Mouse (Mus musculus): Measurements from ENCODE around the gene Ccdc169.

Ccdc169 gene

DNA sequence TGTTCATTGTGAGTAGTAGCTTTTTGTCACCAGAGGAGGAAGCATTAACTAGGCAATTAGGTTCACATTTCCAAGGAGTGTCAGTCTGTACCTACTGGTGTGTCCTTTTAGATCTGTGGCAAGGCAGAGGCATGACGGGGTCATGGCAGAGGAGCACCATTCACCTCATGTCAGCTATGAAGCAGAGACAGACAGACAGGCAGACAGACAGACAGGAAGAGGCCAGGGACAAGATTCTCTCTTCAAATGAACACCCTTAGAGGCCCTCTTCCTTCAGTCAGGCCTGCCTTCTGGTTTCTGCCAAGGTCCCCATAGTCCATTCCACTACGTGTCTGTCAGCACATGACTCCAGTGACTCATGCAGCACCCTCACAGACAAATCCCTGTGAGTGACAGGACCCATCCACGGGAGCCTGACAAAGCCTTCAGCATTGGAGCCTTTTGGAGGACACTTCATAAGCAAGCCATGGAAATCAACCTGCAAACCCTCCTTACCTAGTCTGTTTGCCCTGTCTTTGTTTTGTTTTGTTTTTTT is 14.7 kb upstream of the Ccdc169 start:
- no peak for DNase-seq (ENCODE audit: low read depth, low spot score)

GRCm38 (mm10) chr3:55123064-55123463 is 14.1 kb upstream of the Ccdc169 start:
- no peak for DNase-seq (ENCODE audit: low read depth, low spot score)

- DNase-seq (ENCODE audit: low read depth, low spot score): peak; percentile 49
These were observed 7.9 kb upstream of the Ccdc169 start for GRCm38 (mm10) chr3:55129181-55129692.

DNA sequence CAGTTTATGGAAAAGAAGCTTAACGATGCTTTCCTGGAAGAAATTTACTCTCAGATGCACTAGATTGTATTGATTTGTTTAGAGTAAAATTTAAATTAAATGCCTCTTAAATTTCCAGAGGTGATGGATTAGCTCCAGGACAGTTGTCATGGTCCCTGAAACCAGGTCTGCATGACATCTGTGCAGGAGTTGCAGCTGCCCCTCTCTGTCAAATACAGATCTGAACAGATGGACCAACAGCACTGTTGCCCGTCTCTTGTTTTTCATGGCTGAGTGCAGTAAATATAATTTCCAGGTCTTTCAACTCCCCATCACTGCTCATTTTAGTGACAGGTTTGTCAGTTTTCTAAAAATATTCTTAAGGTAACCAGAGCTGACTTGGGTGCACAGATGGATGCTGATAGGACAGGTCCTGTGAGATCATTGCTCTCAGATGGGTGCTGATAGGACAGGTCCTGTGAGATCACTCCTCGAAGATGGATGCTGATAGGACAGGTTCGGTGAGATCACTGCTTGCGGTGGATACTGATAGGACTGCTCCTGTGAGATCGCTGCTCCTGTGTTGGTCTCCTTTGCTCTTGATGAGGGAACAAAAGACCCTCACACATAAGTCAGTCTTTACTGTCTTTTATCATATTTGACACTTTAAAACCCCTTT is 5.4 kb upstream of the Ccdc169 start:
- no peak for DNase-seq (ENCODE audit: low read depth, low spot score)

DNA sequence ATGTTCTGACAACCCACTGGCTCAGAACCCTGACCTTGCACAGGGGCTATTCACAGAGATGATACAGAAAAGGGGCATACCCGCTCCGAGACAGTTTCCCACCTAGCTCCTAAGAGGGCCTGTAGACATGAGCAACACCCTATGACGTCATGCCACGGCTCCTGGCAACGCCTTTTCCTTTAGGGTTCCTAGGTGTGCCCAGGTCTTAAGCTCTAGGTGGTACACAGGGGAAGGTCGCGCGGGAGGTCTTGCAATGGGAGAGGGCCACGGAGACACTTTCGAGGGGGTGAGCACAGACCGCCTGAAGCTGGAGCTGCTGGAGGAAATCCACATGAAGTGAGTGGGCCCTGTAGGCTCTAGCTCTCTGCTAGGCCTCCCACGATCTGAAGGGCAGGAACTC is 2.7 kb downstream of the Ccdc169 start:
- no peak for DNase-seq (ENCODE audit: low read depth, low spot score)

DNA sequence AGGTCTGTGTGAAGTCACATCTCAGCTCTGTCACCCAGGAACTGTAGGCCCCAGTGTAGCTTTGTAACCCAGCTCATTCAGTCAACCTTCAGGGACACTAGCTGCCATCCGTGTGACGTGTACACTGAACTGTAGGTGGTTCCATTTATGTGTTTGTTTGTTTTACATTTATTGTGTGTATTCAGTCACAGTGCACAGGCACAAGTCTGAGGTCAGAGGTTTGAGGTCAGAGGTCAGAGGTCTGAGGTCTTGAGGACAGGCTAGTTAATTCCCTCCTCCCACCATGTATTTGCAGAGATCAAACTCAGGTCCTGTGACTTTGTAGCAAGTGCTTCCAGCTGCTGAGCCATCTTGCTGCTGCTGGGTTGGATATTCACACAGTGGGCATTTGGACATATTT is 4.3 kb downstream of the Ccdc169 start:
- no peak for DNase-seq (ENCODE audit: low read depth, low spot score)

- DNase-seq (ENCODE audit: low read depth, low spot score): no peak
These were observed 7.8 kb downstream of the Ccdc169 start for GRCm38 (mm10) chr3:55144916-55145315.

DNA sequence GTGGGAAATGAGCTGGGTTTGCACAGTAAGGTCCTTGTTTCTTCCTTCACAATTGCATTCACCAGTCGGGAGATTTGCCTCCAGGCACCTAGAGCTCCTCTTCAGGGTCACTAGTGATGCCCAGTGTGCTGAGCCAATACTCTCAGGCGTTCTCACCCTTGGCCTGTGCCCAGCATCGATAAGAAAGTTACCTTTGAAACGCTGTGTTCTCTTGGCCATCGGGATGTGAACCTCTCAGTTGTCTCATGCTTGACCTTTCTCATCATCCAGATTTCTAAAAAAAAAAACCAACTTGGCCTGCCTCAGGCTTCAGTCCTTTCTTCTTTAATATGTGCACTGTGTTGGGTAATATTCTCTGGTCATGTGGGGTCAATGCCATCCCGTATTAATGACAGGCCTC is 9.3 kb downstream of the Ccdc169 start:
- no peak for DNase-seq (ENCODE audit: low read depth, low spot score)

DNA sequence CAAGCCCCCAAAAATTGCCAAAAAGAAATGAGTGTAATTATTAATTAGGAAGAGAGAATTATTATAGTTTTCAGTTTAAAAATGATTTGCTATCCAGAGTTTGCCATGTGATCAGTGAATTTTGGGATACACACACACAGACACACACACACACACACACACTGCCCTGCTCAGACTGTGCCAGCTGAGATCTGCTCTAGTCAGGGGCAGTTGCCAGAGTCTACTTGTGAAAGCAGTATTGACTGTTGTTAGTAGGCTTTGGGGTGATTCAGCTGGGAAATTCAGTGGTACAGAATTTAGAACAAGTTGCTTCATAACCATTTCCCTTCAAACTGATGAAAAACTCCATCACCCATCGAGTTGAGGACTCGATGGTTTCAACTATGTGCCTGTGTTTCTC is 10.0 kb downstream of the Ccdc169 start:
- DNase-seq (ENCODE audit: low read depth, low spot score): no peak

DNA sequence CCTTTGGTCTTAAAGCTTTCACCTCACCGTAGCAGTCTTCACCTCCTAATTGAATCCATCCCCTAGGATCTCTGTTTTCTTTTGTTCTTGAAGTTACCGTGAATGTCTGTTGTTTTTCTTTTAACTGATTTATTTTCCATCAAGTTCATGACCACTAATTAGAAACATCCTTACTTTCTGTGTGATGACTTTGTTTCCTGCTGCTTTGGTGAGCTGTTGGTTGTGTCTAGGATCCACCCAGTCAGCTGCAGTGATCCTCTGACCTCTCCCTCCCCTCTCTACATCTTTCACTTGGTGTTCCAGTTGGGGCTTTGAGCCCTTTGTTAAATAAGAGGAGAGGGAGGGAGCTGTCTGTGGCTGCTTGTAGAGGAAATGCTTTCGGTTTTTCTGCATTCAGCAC is 11.0 kb downstream of the Ccdc169 start:
- DNase-seq (ENCODE audit: low read depth, low spot score): no peak

- peak; percentile 54 for DNase-seq (ENCODE audit: low read depth, low spot score)
These were observed 14.7 kb downstream of the Ccdc169 start for GRCm38 (mm10) chr3:55151656-55152433.

GRCm38 (mm10) chr3:55152673-55153334 is 15.7 kb downstream of the Ccdc169 start:
- peak; percentile 61 for DNase-seq (ENCODE audit: low read depth, low spot score)

DNA sequence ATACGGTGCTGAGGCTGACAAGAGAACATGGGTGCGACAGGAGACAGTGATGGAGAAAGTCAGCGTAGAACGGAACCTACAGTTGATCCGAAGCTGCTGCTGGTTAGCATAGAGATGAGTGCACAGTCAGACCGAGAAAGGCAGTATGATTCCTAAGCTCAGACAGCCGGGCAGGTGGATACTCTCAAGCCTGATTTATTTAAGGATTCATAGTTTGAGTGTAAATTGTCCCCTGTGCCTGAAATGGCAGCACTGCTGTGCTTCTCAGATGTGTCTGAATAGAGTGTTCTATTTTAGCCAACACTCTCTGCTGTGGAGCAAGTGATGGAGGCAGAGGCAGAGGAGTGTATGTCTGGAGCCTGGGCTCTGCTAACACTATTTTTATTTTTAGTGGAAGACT is 17.0 kb downstream of the Ccdc169 start:
- DNase-seq (ENCODE audit: low read depth, low spot score): no peak

DNA sequence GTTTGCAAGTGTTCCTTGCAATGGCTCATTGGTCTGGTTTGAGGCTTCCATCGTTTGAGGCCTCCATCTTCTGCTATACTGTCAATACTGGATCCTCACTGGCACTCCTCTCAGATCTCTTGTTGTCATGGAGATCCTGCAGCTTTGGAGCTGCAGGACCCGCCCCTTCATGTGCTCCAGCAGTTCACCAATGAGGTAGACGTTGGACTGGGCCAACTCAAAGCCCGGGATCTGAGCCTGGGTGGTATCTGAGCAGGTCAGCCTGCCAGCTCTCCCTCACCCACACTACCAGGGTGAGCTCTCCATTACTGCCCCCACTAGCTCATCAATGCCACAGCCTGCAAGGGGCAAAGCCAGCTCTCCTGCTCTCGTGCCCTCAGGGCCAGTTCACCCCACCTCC is 20.3 kb downstream of the Ccdc169 start:
- DNase-seq (ENCODE audit: low read depth, low spot score): no peak

- no peak for DNase-seq (ENCODE audit: low read depth, low spot score)
These were observed 24.0 kb downstream of the Ccdc169 start for GRCm38 (mm10) chr3:55161144-55161543.

DNA sequence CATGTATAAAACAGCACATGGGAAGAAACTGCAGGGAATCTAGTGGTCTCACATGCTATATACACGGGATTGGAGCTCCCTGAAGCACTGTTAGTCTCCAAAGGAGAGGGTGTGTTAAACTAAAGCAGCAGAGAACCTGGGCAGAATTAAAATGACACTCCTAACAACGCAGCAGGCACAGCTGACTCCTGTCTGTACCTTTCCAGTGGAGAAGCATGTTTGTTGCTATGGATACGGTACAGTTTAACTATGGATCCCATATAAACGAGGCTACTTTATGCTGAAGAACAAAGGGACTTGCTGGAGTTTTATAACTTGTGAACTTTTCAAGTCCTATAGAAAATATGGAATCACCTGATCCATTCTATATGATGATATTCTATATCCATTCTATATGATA is 26.4 kb downstream of the Ccdc169 start:
- DNase-seq (ENCODE audit: low read depth, low spot score): no peak

DNA sequence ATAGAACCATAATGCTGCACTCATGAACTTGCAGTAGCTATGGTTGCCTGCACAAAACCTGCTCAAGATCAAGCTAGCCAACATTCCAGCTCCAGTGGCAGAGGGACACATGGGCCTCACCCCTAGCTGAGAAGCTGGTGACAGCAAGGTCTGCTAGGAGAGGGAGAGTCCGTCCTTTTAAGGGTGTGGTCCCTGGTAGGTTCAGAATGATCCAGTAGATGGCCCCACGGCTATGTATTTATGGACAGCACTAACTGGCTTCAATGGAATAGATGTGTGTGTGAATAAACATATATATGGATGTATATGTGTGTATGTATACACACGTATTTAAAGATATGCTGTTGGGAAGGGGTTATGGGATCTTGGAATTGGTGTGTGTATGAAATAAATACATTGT is 35.3 kb downstream of the Ccdc169 start:
- no peak for DNase-seq (ENCODE audit: low read depth, low spot score)

DNA sequence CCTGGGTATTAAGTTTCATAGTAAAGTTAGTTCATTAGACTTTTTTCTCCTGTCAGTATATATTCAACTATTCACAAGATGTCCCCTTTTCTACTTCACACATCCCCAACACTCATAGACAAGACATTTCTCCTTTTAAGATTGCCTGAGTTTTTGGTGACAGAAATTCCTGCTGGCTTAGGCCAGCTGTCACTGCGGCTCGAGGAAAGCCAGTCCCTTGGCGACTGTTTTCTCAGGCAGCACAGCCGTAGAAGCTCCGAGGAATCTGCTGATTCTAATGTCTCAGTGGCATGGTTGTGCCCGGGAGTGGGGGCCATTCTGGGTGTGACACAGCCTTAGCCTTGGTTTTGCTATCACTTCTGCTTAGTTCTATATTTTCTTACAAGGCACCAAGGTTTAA is 40.1 kb downstream of the Ccdc169 start:
- no peak for DNase-seq (ENCODE audit: low read depth, low spot score)

GRCm38 (mm10) chr3:55181766-55182165 is 44.6 kb downstream of the Ccdc169 start, which contains the start of gene Sohlh2:
Sohlh2 (plus strand) TSS chr3:55182028.
- DNase-seq (ENCODE audit: low read depth, low spot score): no peak

DNA sequence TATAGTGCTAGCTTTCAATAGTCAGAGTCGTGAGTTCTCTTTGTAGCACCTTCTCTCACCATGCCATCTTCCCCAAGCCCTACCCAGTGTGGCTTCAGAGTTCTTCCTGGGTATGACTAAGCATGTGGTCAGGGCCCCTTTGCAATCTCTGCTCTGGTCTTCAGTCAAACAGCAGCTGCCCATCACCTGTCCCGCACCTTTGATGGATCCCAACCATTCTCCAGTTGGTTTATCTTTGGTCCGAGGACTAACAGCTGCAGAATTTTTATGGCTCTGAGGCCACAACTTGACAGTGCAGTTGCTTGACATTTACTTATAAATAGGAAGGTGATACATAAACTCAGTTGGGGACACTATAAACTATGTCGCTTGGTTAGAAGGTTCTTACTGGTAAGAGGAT is 54.5 kb downstream of the Ccdc169 start:
- DNase-seq (ENCODE audit: low read depth, low spot score): no peak

GRCm38 (mm10) chr3:55193351-55193750 is 56.2 kb downstream of the Ccdc169 start:
- DNase-seq (ENCODE audit: low read depth, low spot score): no peak

- DNase-seq (ENCODE audit: low read depth, low spot score): no peak
These were observed 57.7 kb downstream of the Ccdc169 start for GRCm38 (mm10) chr3:55194792-55195191.

All from A20 (cell line).